Mouse (Mus musculus): ENCODE measurements around the gene Shc1.

- TF ChIP-seq TAL1 (IDR thresholded peaks at IDR 0.05; ENCODE audit: low read length) (no peak), GATA1 (IDR thresholded peaks at IDR 0.05; ENCODE audit: low read length) (no peak)
These were observed 21.6 kb upstream of the Shc1 start for GRCm38 (mm10) chr3:89396654-89397005.
